Mouse (Mus musculus): ENCODE measurements around the gene Samhd1.

- TF ChIP-seq CTCF (IDR thresholded peaks at IDR 0.05; ENCODE audit: extremely low read depth, insufficient read depth, insufficient read length, insufficient replicate concordance) (no peak), POLR2A (IDR thresholded peaks at IDR 0.05; ENCODE audit: low read depth, low read length) (no peak)
Measured at GRCm38 (mm10) chr2:157102256-157102655, 32.8 kb downstream of the Samhd1 start.

Measured in spleen, adult 2 months (tissue).